Mouse (Mus musculus): Measurements from ENCODE around the gene Gdpgp1.

DNA sequence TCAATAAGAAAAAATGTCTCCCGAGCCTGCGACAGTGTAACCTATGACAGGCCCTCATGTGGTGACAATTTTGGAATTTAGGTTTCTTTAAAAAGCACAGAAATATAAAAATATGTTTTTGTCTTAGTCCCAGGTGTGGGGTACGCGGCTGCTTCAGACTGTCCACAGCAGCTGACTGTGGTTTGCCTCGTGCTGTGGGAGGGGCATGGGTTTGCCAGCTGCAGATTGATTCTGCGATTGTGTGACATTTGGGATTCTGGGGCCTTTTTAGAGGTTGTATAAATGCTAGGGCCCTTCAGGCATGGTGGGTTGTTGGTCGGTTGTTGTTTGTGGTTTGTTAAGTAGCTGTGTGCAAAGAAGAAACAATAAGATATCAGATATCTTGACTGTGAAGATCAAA lies 27.7 kb upstream of the Gdpgp1 start:
- no peak for TF ChIP-seq POLR2A (IDR thresholded peaks at IDR 0.05; ENCODE audit: insufficient read length, low read depth)
- TF ChIP-seq E2F4 (IDR thresholded peaks at IDR 0.05; ENCODE audit: insufficient read depth) = no peak
- peak; percentile 45 to 89 (median 83) for TF ChIP-seq MYOD1 (IDR thresholded peaks at IDR 0.05; ENCODE audit: control insufficient read depth in 1 of 3, insufficient read length in 2 of 3, low read depth in 2 of 3)
- TF ChIP-seq POLR2AphosphoS2 (IDR thresholded peaks at IDR 0.05; ENCODE audit: insufficient read length, low read depth) = no peak
- TF ChIP-seq TCF12 (IDR thresholded peaks at IDR 0.05; ENCODE audit: insufficient read depth, poor library complexity, severe bottlenecking) = peak; percentile 63
- TF ChIP-seq USF1 (IDR thresholded peaks at IDR 0.05; ENCODE audit: low read depth) = no peak
- TF ChIP-seq MAX (IDR thresholded peaks at IDR 0.05; ENCODE audit: low read depth) = no peak
- no peak for TF ChIP-seq REST (IDR thresholded peaks at IDR 0.05; ENCODE audit: insufficient read depth, insufficient read length)
